Mouse (Mus musculus): Measurements from ENCODE around the gene Nol6.
"Not testable (repeated sequence)": the region's sequence is repeated elsewhere in the genome, so short reads cannot be mapped to it uniquely, and the experiment has no call there.

Gene Nol6

DNA sequence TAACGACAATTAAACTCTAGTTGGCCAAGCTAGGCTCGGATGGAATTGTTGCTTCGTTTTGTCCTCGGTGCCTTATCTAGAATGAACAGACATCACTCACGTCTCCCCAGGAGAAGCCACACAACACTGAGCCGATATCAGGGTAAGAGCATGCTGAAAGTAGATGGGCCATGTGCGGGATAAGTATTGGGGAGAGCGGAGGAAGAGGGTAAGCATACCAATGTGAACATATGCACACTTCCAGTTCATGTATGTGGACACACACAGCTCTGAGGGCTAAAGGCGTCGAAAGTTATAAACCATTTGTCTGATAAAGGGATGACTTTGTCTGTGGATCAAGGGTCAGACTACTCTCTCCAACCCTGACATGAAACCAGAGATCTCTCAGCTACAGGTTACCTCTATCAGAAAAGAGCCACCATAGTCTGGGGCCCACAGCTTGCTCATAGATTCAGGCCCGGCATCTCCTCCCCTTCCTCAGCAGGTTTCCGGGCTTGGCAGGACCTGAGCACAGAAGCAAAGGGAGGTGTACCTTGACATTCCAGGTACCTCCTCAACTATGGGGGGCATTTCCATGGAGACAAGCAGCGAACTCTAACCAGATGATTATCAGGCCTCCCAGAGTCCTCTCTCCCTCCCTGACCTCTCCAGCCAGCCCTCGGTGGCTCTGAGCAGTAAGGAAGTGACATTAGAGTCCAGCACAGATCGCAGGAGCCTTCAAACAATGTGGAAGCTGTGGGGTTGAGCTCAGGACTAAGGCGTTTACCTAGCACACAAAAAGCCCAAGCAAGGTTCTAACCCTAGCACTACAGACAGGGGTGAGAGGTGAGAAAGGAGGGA lies 36.6 kb downstream of the Nol6 start:
- no peak for DNase-seq (ENCODE audit: inconsistent age in 2 of 2, low spot score in 1 of 2)

DNA sequence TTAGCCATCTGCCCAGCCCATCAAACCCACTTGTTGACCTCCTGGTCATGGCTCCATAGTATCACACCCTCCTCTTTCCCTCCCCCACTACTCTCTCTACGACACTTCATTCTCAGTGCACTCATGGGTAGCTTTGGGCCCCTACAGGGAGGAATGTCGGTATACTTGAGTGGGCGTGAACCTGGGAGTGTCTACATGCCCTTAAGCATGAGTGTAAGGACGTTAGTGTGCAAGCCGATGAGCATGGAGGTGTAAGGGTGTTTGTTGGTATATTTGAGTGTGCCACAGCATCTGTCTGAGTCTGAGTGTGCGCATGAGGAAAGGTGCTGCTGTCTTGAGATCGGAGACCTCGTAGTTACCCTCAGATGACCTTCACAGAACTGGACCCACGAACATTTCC lies 37.3 kb downstream of the Nol6 start:
- DNase-seq (ENCODE audit: inconsistent age in 2 of 2, low spot score in 1 of 2): no peak

DNA sequence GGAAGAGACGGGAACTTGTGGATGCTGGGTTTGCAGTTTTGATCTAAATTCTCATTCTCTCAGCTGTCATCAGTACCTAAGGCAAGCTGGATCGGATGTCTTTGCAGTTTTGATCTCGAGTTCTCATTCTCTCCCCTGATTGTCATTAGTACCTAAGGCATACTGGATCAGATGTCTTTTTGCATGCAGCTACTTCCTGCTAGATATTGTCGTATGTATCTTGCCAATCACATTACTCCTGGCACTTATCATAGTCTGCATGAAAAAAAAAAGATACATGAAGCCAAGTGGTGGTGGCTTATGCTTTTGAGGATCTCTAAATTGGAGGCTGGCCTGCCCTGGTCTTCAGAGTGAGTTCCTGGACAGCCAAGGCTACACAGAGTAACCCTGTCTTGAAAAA lies 39.4 kb downstream of the Nol6 start:
- no peak for DNase-seq (ENCODE audit: inconsistent age in 2 of 2, low spot score in 1 of 2)

DNA sequence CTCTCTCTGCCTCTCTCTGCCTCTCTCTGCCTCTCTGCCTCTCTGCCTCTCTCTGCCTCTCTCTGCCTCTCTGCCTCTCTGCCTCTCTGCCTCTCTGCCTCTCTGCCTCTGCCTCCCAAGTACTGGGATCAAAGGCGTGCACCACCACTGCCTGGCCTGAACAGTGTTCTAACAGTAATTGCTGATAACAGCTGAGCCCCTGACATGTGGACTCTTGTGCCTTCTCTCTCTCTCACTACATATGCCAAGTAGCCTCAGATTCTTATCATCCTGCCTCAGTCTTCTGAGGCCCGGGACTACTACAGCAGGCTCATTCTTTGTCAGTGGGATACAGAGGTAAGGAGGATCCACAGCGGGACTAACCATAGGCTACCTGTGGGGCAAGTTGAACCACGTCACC lies 41.5 kb downstream of the Nol6 start:
- DNase-seq (ENCODE audit: inconsistent age in 2 of 2, low spot score in 1 of 2): not testable (repeated sequence)

DNA sequence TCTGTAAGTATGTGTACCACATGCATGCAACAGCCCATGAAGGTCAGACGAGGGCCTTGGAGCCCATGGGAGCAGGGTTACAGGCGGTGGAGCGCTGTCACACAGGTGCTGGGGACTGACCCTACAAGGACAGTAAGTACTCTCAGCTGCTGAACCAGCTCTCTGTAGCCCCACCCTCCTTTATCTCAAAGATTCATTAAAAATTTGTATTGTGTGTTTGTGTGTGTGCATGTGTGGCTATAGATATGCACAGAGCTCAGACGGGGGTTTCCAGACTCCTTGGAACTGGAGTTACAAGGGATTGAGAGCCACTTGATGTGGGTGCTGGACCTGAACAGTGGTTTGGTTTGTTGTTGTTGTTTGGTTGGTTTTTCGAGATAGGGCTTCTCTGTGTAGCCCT lies 42.5 kb downstream of the Nol6 start:
- DNase-seq (ENCODE audit: inconsistent age in 2 of 2, low spot score in 1 of 2): no peak

DNA sequence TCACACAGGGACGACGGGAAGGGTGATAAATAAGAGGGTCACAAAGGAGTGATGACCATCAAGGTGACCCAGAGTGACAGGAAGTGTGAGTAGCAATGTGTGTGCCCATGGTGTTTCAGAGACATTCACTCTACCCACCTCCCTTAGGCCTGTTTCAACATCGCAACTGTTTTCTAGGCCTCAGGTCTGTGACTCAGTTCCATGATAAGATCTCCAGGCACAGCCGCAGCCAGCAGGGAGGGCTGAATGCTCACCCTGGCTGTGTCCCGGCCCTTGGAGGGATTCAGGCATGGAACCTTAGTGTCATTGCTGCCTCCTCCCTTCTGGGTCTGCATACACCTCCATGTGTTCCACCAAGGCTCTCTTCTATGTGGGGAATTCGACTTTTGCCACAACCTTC lies 45.5 kb downstream of the Nol6 start:
- peak in 1 of 2 experiments; percentile 47 for DNase-seq (ENCODE audit: inconsistent age in 2 of 2, low spot score in 1 of 2)

DNA sequence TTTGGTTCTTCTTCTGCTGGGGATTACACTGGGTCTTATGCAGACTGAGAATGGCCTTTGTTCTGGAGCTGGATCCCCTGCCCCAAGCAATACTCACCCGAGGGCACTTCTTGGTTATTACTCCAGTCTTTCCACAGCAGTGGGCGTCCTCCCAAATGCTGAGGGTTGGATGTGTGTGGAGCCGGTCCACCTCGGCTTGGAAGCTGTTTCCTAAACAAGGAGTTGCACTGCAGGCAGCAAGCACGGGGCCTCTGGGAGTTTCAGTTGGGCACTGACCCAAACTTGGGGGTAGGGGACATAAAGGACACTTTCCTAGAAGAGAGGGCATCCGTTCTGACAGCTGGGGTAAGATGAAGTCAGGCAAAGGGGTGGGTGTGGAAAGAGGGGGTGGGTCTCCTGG lies 49.8 kb downstream of the Nol6 start:
- no peak for DNase-seq (ENCODE audit: inconsistent age in 2 of 2, low spot score in 1 of 2)

DNA sequence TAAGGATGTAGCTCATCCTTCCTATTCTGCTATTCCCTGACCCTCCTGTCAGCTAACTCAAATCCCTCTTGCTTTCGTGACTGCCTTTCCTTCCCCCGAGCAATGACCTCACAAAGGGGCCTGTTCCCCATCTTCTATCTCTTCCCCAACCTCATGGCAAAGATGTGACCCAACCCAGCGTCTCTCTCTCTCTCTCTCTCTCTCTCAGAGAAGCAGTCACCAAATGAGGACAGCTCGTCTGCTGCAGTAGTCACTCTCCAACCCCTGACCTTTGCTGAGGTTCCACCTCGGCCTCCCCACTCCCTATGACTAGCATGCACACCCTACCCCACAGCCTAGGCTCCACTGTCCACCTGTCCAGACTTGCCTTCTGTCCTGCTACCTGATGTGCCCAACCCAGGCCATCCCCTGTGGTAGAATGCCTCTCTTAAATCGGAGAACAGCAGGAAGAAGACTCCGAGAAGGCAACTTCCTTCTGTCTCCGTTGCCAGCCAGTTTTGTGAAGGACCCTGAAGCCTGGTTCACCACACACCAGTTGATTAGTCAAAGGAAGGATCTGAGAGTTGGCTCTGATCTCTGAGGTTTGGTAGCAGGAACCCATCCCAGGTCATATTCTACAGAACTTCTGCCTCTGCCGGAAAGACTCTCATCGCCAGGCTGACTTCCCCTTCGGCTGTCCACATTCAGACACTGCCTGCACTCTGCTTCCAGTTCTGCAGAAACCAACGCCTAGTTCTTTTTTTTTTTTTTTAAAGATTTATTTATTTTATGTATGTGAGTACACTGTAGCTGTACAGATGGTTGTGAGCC lies 51.0 kb downstream of the Nol6 start:
- DNase-seq (ENCODE audit: inconsistent age in 2 of 2, low spot score in 1 of 2): no peak

DNA sequence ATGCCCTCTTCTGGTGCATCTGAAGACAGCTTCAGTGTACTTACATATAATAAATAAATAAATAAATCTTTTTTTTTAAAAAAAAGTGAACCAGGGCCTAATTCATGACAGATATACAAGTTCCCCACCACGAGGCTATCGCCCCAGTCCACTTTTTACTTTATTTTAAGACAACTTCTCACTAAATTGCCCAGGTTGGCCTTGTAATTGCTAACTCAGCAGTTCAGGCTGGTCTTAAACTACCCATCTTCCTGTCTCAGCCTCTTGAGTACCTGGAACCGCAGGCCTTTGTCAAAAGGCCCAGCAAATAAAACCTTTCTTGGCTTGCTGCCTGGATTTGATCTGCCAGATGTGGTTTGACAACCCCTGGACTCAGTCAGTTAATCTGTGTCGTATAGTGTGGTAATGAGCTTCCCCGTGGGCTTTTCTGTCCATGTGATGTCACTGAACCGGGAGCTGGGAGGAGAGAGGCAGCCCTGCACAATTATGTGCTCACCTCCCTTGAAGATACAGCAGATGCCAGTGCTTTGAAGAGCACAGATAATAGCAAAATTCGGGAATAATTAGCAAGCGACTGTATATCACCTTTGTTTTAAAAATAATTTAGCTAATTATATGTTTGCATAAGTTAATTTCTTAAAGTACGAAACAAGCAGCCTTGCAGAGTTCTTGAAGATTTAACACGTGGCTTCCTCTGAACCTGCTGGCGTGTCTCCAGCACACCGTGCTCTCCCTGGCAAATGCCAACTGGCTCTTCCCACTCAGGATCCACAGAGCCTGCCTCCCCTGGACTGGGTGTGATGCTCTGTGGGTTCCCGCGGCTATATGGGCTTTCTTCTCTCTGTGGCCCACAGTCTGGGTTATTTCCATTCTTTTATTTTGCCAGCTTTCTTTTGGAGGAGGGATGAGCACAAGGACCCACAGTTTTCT lies 52.5 kb downstream of the Nol6 start:
- no peak for DNase-seq (ENCODE audit: inconsistent age in 2 of 2, low spot score in 1 of 2)

DNA sequence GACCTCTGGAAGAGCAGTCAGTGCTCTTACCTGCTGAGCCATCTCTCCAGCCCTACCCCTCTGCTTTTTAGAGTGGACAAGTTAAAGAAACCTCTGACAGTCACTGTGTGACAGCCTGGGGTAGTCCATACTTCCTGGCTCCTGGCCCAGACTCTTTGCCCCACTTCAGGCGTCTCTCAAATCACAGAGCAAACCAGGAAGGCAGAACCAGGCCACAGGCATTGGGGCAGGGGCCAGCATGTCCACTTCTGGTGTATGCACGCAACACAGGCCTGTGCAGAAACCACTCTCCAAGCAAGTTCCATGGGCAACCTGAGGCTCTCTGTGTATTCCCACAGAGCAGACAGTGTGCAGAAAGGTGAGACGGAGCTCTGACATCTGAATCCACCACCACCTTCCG lies 59.1 kb downstream of the Nol6 start:
- DNase-seq (ENCODE audit: inconsistent age in 2 of 2, low spot score in 1 of 2): no peak
